Mouse (Mus musculus): ENCODE measurements at regions not wholly inside any gene's neighbourhood (a gene's known extent, or its start where the extent isn't known, plus 50 kb on each side); places are given as distances from the start of the nearest gene placed in this dataset.

DNA sequence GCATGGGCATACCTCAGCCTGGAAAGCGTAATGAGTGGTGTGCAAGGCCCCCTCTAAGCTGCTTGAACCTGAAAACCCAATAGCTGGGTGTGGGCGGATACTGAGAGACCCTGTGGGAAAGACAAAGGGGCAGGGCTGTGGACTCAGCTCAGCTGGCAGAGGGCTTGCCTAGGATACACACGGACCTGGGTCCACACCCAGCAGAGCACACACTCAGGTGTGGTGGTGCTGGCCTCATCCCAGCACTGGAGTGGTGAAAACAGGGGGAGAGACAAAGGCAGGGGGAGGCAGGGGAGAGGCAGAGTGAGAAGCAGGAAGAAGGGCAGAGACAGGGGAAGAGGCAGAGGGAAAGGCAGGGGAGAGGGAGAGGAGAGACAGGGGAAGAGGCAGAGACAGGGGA, 189.5 kb downstream of the Ajap1 start:
- TF ChIP-seq POLR2A (IDR thresholded peaks at IDR 0.05; ENCODE audit: borderline replicate concordance, extremely low read depth, insufficient read depth, insufficient read length), result no peak
- Histone ChIP-seq H3K9ac (ENCODE audit: low read depth, low read length, severe bottlenecking) (no peak overlapping the region), H3K36me3 (ENCODE audit: control insufficient read depth, insufficient read depth, low read length) (no peaks in the 10 kb centered on the region), H3K4me3 (replicated peaks; ENCODE audit: low read length) (no peak overlapping the region), H3K27me3 (ENCODE audit: control insufficient read depth, insufficient read depth, low read length) (no peaks in the 10 kb centered on the region), H3K9me3 (ENCODE audit: control insufficient read depth, low read length) (no peaks in the 10 kb centered on the region), H3K27ac (replicated peaks; ENCODE audit: low read depth, low read length) (no peak overlapping the region), H3K4me2 (replicated peaks; ENCODE audit: low read depth, low read length, severe bottlenecking) (no peak overlapping the region), H3K4me1 (ENCODE audit: control insufficient read depth, insufficient read depth, low read length) (no peaks in the 10 kb centered on the region)
- WGBS, result 43% methylated on average over 3 of the region's 3 CpGs
- no peak for DNase-seq (ENCODE audit: low spot score)
- ATAC-seq (ENCODE audit: low FRiP score, low read depth), result no peak

- no peak overlapping the region for H3K4me3 ChIP-seq (replicated peaks; ENCODE audit: low read length)
- ATAC-seq (ENCODE audit: low FRiP score, low read depth) (no peak), DNase-seq (ENCODE audit: low spot score) (no peak)
- no peak overlapping the region for H3K9ac ChIP-seq (ENCODE audit: low read depth, low read length, severe bottlenecking)
- no peak overlapping the region for H3K27ac ChIP-seq (replicated peaks; ENCODE audit: low read depth, low read length)
- no peaks in the 10 kb centered on the region for H3K9me3 ChIP-seq (ENCODE audit: control insufficient read depth, low read length)
- no peak for TF ChIP-seq POLR2A (IDR thresholded peaks at IDR 0.05; ENCODE audit: borderline replicate concordance, extremely low read depth, insufficient read depth, insufficient read length)
- no peaks in the 10 kb centered on the region for H3K4me1 ChIP-seq (ENCODE audit: control insufficient read depth, insufficient read depth, low read length)
- H3K4me2 ChIP-seq (replicated peaks; ENCODE audit: low read depth, low read length, severe bottlenecking), result no peak overlapping the region
- WGBS, result 18% methylated on average over 8 of the region's 8 CpGs
- H3K27me3 ChIP-seq (ENCODE audit: control insufficient read depth, insufficient read depth, low read length), result no peaks in the 10 kb centered on the region
- no peaks in the 10 kb centered on the region for H3K36me3 ChIP-seq (ENCODE audit: control insufficient read depth, insufficient read depth, low read length)
Measured at GRCm38 (mm10) chr4:153288362-153288761, 194.2 kb downstream of the Ajap1 start.

- no peak overlapping the region for H3K9ac ChIP-seq (ENCODE audit: low read depth, low read length, severe bottlenecking)
- no peak for DNase-seq (ENCODE audit: low spot score)
- H3K36me3 ChIP-seq (ENCODE audit: control insufficient read depth, insufficient read depth, low read length), result no peaks in the 10 kb centered on the region
- no peak for TF ChIP-seq POLR2A (IDR thresholded peaks at IDR 0.05; ENCODE audit: borderline replicate concordance, extremely low read depth, insufficient read depth, insufficient read length)
- H3K4me3 ChIP-seq (replicated peaks; ENCODE audit: low read length), result no peak overlapping the region
- 79% methylated on average over 5 of the region's 5 CpGs for WGBS
- H3K27ac ChIP-seq (replicated peaks; ENCODE audit: low read depth, low read length), result no peak overlapping the region
- ATAC-seq (ENCODE audit: low FRiP score, low read depth), result no peak
- no peaks in the 10 kb centered on the region for H3K27me3 ChIP-seq (ENCODE audit: control insufficient read depth, insufficient read depth, low read length)
- no peaks in the 10 kb centered on the region for H3K9me3 ChIP-seq (ENCODE audit: control insufficient read depth, low read length)
- no peak overlapping the region for H3K4me2 ChIP-seq (replicated peaks; ENCODE audit: low read depth, low read length, severe bottlenecking)
- H3K4me1 ChIP-seq (ENCODE audit: control insufficient read depth, insufficient read depth, low read length), result no peaks in the 10 kb centered on the region
Measured at GRCm38 (mm10) chr4:153284209-153284608, 198.4 kb downstream of the Ajap1 start.

- WGBS, result 57% methylated on average over 5 of the region's 5 CpGs
- no peak overlapping the region for H3K4me3 ChIP-seq (replicated peaks; ENCODE audit: low read length)
- no peak overlapping the region for H3K27ac ChIP-seq (replicated peaks; ENCODE audit: low read depth, low read length)
- DNase-seq (ENCODE audit: low spot score) (no peak), ATAC-seq (ENCODE audit: low FRiP score, low read depth) (no peak)
- H3K9ac ChIP-seq (ENCODE audit: low read depth, low read length, severe bottlenecking), result no peak overlapping the region
- H3K9me3 ChIP-seq (ENCODE audit: control insufficient read depth, low read length), result no peaks in the 10 kb centered on the region
- H3K36me3 ChIP-seq (ENCODE audit: control insufficient read depth, insufficient read depth, low read length), result no peaks in the 10 kb centered on the region
- TF ChIP-seq POLR2A (IDR thresholded peaks at IDR 0.05; ENCODE audit: borderline replicate concordance, extremely low read depth, insufficient read depth, insufficient read length), result no peak
- no peaks in the 10 kb centered on the region for H3K27me3 ChIP-seq (ENCODE audit: control insufficient read depth, insufficient read depth, low read length)
- no peaks in the 10 kb centered on the region for H3K4me1 ChIP-seq (ENCODE audit: control insufficient read depth, insufficient read depth, low read length)
- H3K4me2 ChIP-seq (replicated peaks; ENCODE audit: low read depth, low read length, severe bottlenecking), result no peak overlapping the region
Measured at GRCm38 (mm10) chr4:153276571-153276970, 206.0 kb downstream of the Ajap1 start.

DNA sequence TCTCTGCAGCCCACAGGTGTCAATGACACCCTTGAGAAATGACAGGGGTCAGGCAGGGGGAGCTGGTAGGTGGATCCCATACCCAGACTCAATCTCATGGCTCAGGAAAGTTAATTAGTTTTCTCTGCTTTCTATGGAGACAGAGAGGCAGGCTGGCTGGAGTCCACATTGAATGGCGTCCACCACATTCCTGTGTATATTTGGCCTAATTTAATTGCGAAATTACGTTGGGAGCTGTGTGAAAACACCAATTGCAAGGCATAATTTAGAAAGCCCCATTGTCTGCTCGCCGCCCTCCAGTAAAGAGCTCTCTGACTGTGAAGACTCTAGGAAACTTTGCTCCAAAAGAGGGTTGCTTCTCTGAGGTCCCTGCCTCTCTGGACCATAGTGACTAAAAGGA, 211.2 kb downstream of the Ajap1 start:
- no peaks in the 10 kb centered on the region for H3K27me3 ChIP-seq (ENCODE audit: control insufficient read depth, insufficient read depth, low read length)
- ATAC-seq (ENCODE audit: low FRiP score, low read depth) (no peak), DNase-seq (ENCODE audit: low spot score) (no peak)
- H3K4me1 ChIP-seq (ENCODE audit: control insufficient read depth, insufficient read depth, low read length), result no peaks in the 10 kb centered on the region
- no peak overlapping the region for H3K4me2 ChIP-seq (replicated peaks; ENCODE audit: low read depth, low read length, severe bottlenecking)
- no peak for TF ChIP-seq POLR2A (IDR thresholded peaks at IDR 0.05; ENCODE audit: borderline replicate concordance, extremely low read depth, insufficient read depth, insufficient read length)
- WGBS, result 51% methylated on average over 5 of the region's 5 CpGs
- no peak overlapping the region for H3K4me3 ChIP-seq (replicated peaks; ENCODE audit: low read length)
- no peak overlapping the region for H3K27ac ChIP-seq (replicated peaks; ENCODE audit: low read depth, low read length)
- H3K9me3 ChIP-seq (ENCODE audit: control insufficient read depth, low read length), result no peaks in the 10 kb centered on the region
- H3K9ac ChIP-seq (ENCODE audit: low read depth, low read length, severe bottlenecking), result no peak overlapping the region
- no peaks in the 10 kb centered on the region for H3K36me3 ChIP-seq (ENCODE audit: control insufficient read depth, insufficient read depth, low read length)

GRCm38 (mm10) chr4:153263216-153263805, 219.3 kb downstream of the Ajap1 start:
- Histone ChIP-seq H3K4me3 (replicated peaks; ENCODE audit: low read length) (no peak overlapping the region), H3K27me3 (ENCODE audit: control insufficient read depth, insufficient read depth, low read length) (no peaks in the 10 kb centered on the region), H3K4me1 (ENCODE audit: control insufficient read depth, insufficient read depth, low read length) (no peaks in the 10 kb centered on the region), H3K9me3 (ENCODE audit: control insufficient read depth, low read length) (no peaks in the 10 kb centered on the region), H3K4me2 (replicated peaks; ENCODE audit: low read depth, low read length, severe bottlenecking) (no peak overlapping the region), H3K27ac (replicated peaks; ENCODE audit: low read depth, low read length) (no peak overlapping the region), H3K36me3 (ENCODE audit: control insufficient read depth, insufficient read depth, low read length) (no peaks in the 10 kb centered on the region), H3K9ac (ENCODE audit: low read depth, low read length, severe bottlenecking) (no peak overlapping the region)
- TF ChIP-seq POLR2A (IDR thresholded peaks at IDR 0.05; ENCODE audit: borderline replicate concordance, extremely low read depth, insufficient read depth, insufficient read length), result no peak
- DNase-seq (ENCODE audit: low spot score) (no peak), ATAC-seq (ENCODE audit: low FRiP score, low read depth) (no peak)
- WGBS, result 59% methylated on average over 15 of the region's 15 CpGs
